ENCODE assay signal across 10 mouse cellular contexts in genomic region chr12:82457609-82458008, GRCm38 (mm10).
"Had no signal": no experiment of that assay in that cellular context is flagged by ENCODE, and none has a peak within 500 bp of the region (broad histone marks: within the 10 kb centered on the region; RNA-seq: fewer than 3 reads in every experiment).

No protein-coding gene starts in this region.

- H3K4me3 ChIP-seq: limb, embryonic 15.5 days; midbrain, embryonic 12.5 days; neural tube, embryonic 13.5 days had no signal

- H3K36me3 ChIP-seq: neural tube, embryonic 13.5 days had no signal

- H3K9ac ChIP-seq: limb, embryonic 15.5 days; liver, embryonic 14.5 days; midbrain, embryonic 12.5 days; neural tube, embryonic 13.5 days had no signal

- H3K27me3 ChIP-seq: limb, embryonic 15.5 days; midbrain, embryonic 12.5 days; neural tube, embryonic 13.5 days had no signal

- H3K4me2 ChIP-seq: limb, embryonic 15.5 days; midbrain, embryonic 12.5 days; neural tube, embryonic 13.5 days had no signal

- ATAC-seq: midbrain, embryonic 16.5 days had no signal

- H3K9me3 ChIP-seq: limb, embryonic 15.5 days; midbrain, embryonic 12.5 days; neural tube, embryonic 13.5 days had no signal

- H3K27ac ChIP-seq: limb, embryonic 15.5 days; liver, embryonic 14.5 days; midbrain, embryonic 12.5 days; neural tube, embryonic 13.5 days had no signal

- H3K4me1 ChIP-seq: limb, embryonic 15.5 days; midbrain, embryonic 12.5 days; neural tube, embryonic 13.5 days had no signal

- DNase-seq: kidney, postnatal 10 days; layer of hippocampus, postnatal 36 days; lung, adult 18-20 months; retina, postnatal 1 day; spleen, adult 18-20 months had no signal
